Mouse (Mus musculus): Measurements from ENCODE around the gene Rassf7. TPM values are rescaled to one million over a fixed set of nuclear protein-coding genes. Genes with fewer than 3 reads are reported as not detected.

Rassf7 gene
- polyA plus RNA-seq, 1 experiment: 54.5 TPM

DNA sequence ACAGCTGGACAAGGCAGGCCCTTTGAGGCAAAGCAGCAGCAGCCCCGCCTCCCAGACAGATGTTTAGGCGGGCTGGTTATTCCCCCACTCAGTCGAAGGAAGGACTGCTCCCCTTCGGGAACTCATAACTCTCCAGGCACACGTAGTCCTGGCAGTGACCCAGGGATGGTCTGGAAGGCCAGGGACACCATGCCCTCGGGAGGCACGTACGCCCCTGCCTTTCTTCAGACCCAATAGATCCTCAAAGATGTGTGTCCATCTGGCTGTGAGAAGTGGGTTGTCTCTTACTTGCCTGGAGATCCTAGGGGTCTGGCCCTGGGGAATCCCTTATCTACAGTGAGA, 6.4 kb downstream of the Rassf7 start:
- Histone ChIP-seq H3ac (ENCODE audit: control insufficient read depth, insufficient read length) (no peak overlapping the region), H3K27me3 (ENCODE audit: control insufficient read depth, insufficient read depth, insufficient read length) (no peaks in the 10 kb centered on the region), H3K4me2 (ENCODE audit: low read depth) (peak overlapping the region; percentile 83), H3K36me3 (ENCODE audit: control insufficient read depth, insufficient read depth) (no peaks in the 10 kb centered on the region), H3K4me3 (peak overlapping the region; percentile 53), H3K79me2 (ENCODE audit: control insufficient read depth, insufficient read depth) (peaks cover 18% of the 10 kb centered on the region)
- TF ChIP-seq USF1 (IDR thresholded peaks at IDR 0.05; ENCODE audit: low read depth): no peak
- TF ChIP-seq MYOG (IDR thresholded peaks at IDR 0.05; ENCODE audit: control insufficient read depth in 1 of 3, insufficient read depth in 1 of 3, insufficient read length in 2 of 3, low read depth in 2 of 3): no peak
- TF ChIP-seq POLR2AphosphoS2 (IDR thresholded peaks at IDR 0.05; ENCODE audit: insufficient read length, low read depth): peak; percentile 65
- peak; percentile 62 for TF ChIP-seq POLR2A (IDR thresholded peaks at IDR 0.05; ENCODE audit: insufficient read length, low read depth)

DNA sequence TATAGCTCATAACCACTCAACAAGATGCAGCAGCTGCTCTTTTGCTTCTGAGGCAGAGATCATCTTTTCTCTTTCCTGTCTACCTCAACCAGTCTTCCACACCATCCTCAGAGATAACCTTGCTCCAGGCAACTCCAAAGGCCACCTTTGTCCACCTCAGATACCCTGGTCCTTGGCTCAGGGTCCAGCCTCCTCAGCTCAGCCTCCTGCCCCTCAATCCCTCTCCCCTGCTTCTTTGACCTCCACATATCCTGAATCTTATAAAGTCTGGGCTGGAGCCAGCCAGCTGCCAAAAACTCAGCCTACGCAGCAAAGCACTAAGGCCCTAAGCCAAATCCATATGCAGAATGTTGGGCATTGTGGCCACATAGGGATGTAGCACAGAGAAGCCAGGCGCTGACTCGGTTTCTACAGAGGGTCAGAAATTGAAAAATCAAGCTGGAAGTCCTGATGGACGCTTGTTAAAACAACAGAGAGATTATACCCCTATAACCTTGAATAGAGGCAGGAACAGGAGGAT, 7.1 kb downstream of the Rassf7 start:
- TF ChIP-seq MAX (IDR thresholded peaks at IDR 0.05; ENCODE audit: low read depth) (no peak), TCF12 (IDR thresholded peaks at IDR 0.05; ENCODE audit: insufficient read depth, poor library complexity, severe bottlenecking) (no peak), USF1 (IDR thresholded peaks at IDR 0.05; ENCODE audit: low read depth) (no peak), MYOG (IDR thresholded peaks at IDR 0.05; ENCODE audit: control insufficient read depth in 1 of 3, insufficient read depth in 1 of 3, insufficient read length in 2 of 3, low read depth in 2 of 3) (no peak), MYOD1 (IDR thresholded peaks at IDR 0.05; ENCODE audit: control insufficient read depth in 1 of 3, insufficient read length in 2 of 3, low read depth in 2 of 3) (no peak), TCF3 (IDR thresholded peaks at IDR 0.05; ENCODE audit: insufficient read length, low read depth) (no peak), POLR2A (IDR thresholded peaks at IDR 0.05; ENCODE audit: insufficient read length, low read depth) (no peak), CEBPB (IDR thresholded peaks at IDR 0.05; ENCODE audit: insufficient read depth, poor library complexity, severe bottlenecking) (no peak), SRF (IDR thresholded peaks at IDR 0.05; ENCODE audit: control insufficient read depth, insufficient read length, low read depth) (no peak), E2F4 (IDR thresholded peaks at IDR 0.05; ENCODE audit: insufficient read depth) (no peak), POLR2AphosphoS2 (IDR thresholded peaks at IDR 0.05; ENCODE audit: insufficient read length, low read depth) (no peak)
- Histone ChIP-seq H3K79me2 (ENCODE audit: control insufficient read depth, insufficient read depth) (peaks cover 12% of the 10 kb centered on the region), H3K36me3 (ENCODE audit: control insufficient read depth, insufficient read depth) (no peaks in the 10 kb centered on the region), H3K4me3 (peak overlapping the region; percentile 53), H3K4me2 (ENCODE audit: low read depth) (peak overlapping the region; percentile 83), H3ac (ENCODE audit: control insufficient read depth, insufficient read length) (no peak overlapping the region), H3K27me3 (ENCODE audit: control insufficient read depth, insufficient read depth, insufficient read length) (no peaks in the 10 kb centered on the region)

DNA sequence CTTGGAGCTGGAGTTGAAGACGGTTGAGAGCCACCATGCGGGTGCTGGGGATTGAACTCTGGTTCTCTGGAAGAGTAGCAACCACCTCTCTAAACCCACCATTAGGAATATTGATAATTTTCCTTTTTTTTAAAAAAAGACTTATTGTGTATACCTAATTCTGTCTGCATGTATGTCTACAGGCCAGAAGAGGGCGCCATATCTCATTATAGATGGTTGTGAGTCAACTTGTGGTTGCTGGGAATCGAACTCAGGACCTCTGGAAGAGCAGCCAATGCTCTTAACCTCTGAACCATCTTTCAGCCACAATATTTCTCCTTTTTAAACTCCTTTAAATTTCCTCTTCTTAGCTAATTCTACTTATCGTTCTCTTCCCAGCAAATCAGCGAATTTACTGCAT, 10.9 kb downstream of the Rassf7 start:
- no peak overlapping the region for H3ac ChIP-seq (ENCODE audit: control insufficient read depth, insufficient read length)
- peaks cover 29% of the 10 kb centered on the region for H3K79me2 ChIP-seq (ENCODE audit: control insufficient read depth, insufficient read depth)
- H3K36me3 ChIP-seq (ENCODE audit: control insufficient read depth, insufficient read depth): no peaks in the 10 kb centered on the region
- TF ChIP-seq REST (IDR thresholded peaks at IDR 0.05; ENCODE audit: insufficient read depth, insufficient read length): no peak
- no peak for TF ChIP-seq SRF (IDR thresholded peaks at IDR 0.05; ENCODE audit: control insufficient read depth, insufficient read length, low read depth)
- TF ChIP-seq POLR2A (IDR thresholded peaks at IDR 0.05; ENCODE audit: insufficient read length, low read depth): no peak
- TF ChIP-seq MAX (IDR thresholded peaks at IDR 0.05; ENCODE audit: low read depth): no peak
- no peak for TF ChIP-seq E2F4 (IDR thresholded peaks at IDR 0.05; ENCODE audit: insufficient read depth)
- TF ChIP-seq TCF12 (IDR thresholded peaks at IDR 0.05; ENCODE audit: insufficient read depth, poor library complexity, severe bottlenecking): no peak
- TF ChIP-seq MYOD1 (IDR thresholded peaks at IDR 0.05; ENCODE audit: control insufficient read depth in 1 of 3, insufficient read length in 2 of 3, low read depth in 2 of 3): no peak
- TF ChIP-seq POLR2AphosphoS2 (IDR thresholded peaks at IDR 0.05; ENCODE audit: insufficient read length, low read depth): no peak
- TF ChIP-seq TCF3 (IDR thresholded peaks at IDR 0.05; ENCODE audit: insufficient read length, low read depth): no peak
- no peak for TF ChIP-seq CEBPB (IDR thresholded peaks at IDR 0.05; ENCODE audit: insufficient read depth, poor library complexity, severe bottlenecking)
- no peak for TF ChIP-seq USF1 (IDR thresholded peaks at IDR 0.05; ENCODE audit: low read depth)
- TF ChIP-seq MYOG (IDR thresholded peaks at IDR 0.05; ENCODE audit: control insufficient read depth in 1 of 3, insufficient read depth in 1 of 3, insufficient read length in 2 of 3, low read depth in 2 of 3): no peak
- H3K27me3 ChIP-seq (ENCODE audit: control insufficient read depth, insufficient read depth, insufficient read length): no peaks in the 10 kb centered on the region
- no peak overlapping the region for H3K4me3 ChIP-seq
- H3K4me2 ChIP-seq (ENCODE audit: low read depth): no peak overlapping the region

DNA sequence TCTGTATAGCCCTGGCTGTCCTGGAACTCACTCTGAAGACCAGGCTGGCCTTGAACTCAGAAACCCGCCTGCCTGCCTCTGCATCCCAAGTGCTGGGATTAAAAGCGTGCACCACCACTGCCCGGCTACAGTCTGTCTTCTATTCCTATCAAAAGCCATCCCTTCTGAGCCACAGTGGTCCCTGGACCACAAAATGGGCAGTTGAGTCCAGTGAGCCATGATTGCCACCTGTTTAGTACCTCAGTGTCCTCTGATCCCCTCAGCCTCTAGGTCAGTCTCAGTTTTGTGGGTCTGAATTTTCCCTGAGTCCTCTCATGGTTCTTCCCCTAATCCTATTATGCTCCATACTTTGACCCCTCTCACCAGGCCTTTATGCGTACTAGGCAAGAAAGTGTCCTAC, 12.1 kb downstream of the Rassf7 start:
- H3K4me3 ChIP-seq: peak overlapping the region; percentile 80

DNA sequence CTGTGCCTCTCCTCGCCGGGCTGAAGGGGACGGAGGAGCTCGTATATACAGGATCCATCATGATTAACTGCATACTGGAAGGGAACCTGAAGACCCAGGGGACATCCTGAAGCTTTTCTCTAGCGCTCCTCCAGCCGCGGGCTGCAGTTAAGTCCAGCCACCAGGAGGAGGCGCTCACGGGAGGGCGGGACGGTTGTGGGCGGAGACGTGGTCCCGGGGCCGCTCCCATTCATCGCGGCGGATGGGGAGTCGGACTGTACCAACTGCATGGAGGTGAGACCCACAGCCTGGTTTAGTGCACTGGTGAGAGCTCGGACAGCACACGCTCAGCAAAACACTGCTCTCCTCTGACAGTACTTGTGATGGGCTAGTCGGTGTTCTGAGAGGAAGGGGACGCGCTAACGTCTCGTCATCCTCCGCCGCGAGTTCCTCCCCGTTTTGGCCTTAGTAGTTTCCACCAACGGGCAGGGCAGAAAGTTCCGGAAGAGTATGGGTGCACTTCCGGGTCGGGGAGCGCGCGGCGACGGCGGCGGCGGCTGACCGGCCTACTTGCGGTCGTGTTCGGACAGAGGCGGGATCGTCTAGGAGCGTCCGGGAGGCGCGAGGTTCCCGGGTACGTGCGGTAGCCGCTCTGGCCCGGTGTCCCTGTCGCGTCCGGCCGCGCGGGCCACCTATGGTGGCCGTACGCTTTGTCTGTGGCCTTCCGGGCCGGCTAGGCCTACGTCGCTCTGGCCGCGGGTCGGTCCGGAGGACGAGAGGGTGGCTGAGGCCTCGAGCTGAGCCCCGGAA, 12.8 kb downstream of the Rassf7 start, which contains the start of gene Phrf1:
Gene Phrf1, plus strand, starts transcription at position 506 of the 789 bp plus-strand sequence.
- Histone ChIP-seq H3K36me3 (ENCODE audit: control insufficient read depth, insufficient read depth) (peaks cover 18% of the 10 kb centered on the region), H3ac (ENCODE audit: control insufficient read depth, insufficient read length) (peak within 1 kb of the TSS; percentile 75), H3K4me3 (peak within 1 kb of the TSS; percentile 80), H3K79me2 (ENCODE audit: control insufficient read depth, insufficient read depth) (peaks cover 48% of the 10 kb centered on the region), H3K4me2 (ENCODE audit: low read depth) (peak within 1 kb of the TSS; percentile 97), H3K27me3 (ENCODE audit: control insufficient read depth, insufficient read depth, insufficient read length) (no peaks in the 10 kb centered on the region)
- TF ChIP-seq POLR2A (IDR thresholded peaks at IDR 0.05; ENCODE audit: insufficient read length, low read depth) (peak; percentile 73), MYOD1 (IDR thresholded peaks at IDR 0.05; ENCODE audit: control insufficient read depth in 1 of 3, insufficient read length in 2 of 3, low read depth in 2 of 3) (peak in 1 of 3 experiments; percentile 15), POLR2AphosphoS2 (IDR thresholded peaks at IDR 0.05; ENCODE audit: insufficient read length, low read depth) (peak; percentile 70), E2F4 (IDR thresholded peaks at IDR 0.05; ENCODE audit: insufficient read depth) (peak; percentile 1), SRF (IDR thresholded peaks at IDR 0.05; ENCODE audit: control insufficient read depth, insufficient read length, low read depth) (no peak), REST (IDR thresholded peaks at IDR 0.05; ENCODE audit: insufficient read depth, insufficient read length) (no peak)

More for the DNA sequence above, 12.1 kb downstream of the Rassf7 start:
- peak overlapping the region; percentile 46 for H3K4me2 ChIP-seq (ENCODE audit: low read depth)
- H3ac ChIP-seq (ENCODE audit: control insufficient read depth, insufficient read length): peak overlapping the region; percentile 75
- no peak for TF ChIP-seq MYOG (IDR thresholded peaks at IDR 0.05; ENCODE audit: control insufficient read depth in 1 of 3, insufficient read depth in 1 of 3, insufficient read length in 2 of 3, low read depth in 2 of 3)
- H3K27me3 ChIP-seq (ENCODE audit: control insufficient read depth, insufficient read depth, insufficient read length): no peaks in the 10 kb centered on the region
- peaks cover 41% of the 10 kb centered on the region for H3K79me2 ChIP-seq (ENCODE audit: control insufficient read depth, insufficient read depth)
- peaks cover 11% of the 10 kb centered on the region for H3K36me3 ChIP-seq (ENCODE audit: control insufficient read depth, insufficient read depth)
